Mouse (Mus musculus) T-helper 1 cell (primary cell): ENCODE results near the gene Pcgf1.

Experiments
- in situ Hi-C: fragments of 300-600 bp; cut with MboI, MseI; formaldehyde crosslinking; loops from one replicate; pipeline ENCODE4 v1.15.1; 2025; ENCODE audit warnings: high pct_unique_total_duplicates

Pcgf1 gene

GRCm38 (mm10) chr6:83065995-83066394, 11.7 kb upstream of the Pcgf1 start:
- in situ Hi-C loops, result no loop called here

GRCm38 (mm10) chr6:83066441-83066840, 11.2 kb upstream of the Pcgf1 start:
- in situ Hi-C loops, result no loop called here

- in situ Hi-C loops, result no loop called here
Observed at GRCm38 (mm10) chr6:83068221-83068620, 9.4 kb upstream of the Pcgf1 start.

- in situ Hi-C loops, result no loop called here
Observed at GRCm38 (mm10) chr6:83068706-83069487, 8.8 kb upstream of the Pcgf1 start.

GRCm38 (mm10) chr6:83069488-83070246, 8.0 kb upstream of the Pcgf1 start:
- in situ Hi-C loops, result no loop called here

- in situ Hi-C loops, result no loop called here
Observed at GRCm38 (mm10) chr6:83070247-83070310, 7.6 kb upstream of the Pcgf1 start, which contains the start of gene Tlx2. Tlx2 (minus strand) TSS chr6:83070293.

- in situ Hi-C loops, result no loop called here
Observed at GRCm38 (mm10) chr6:83070311-83071219, 7.1 kb upstream of the Pcgf1 start.

GRCm38 (mm10) chr6:83071220-83071619, 6.4 kb upstream of the Pcgf1 start:
- in situ Hi-C loops, result no loop called here

- in situ Hi-C loops, result no loop called here
Observed at GRCm38 (mm10) chr6:83074979-83075378, 2.7 kb upstream of the Pcgf1 start.

GRCm38 (mm10) chr6:83078324-83078858, 722 bp downstream of the Pcgf1 start:
- in situ Hi-C loops, result no loop called here

- in situ Hi-C loops, result no loop called here
Observed at GRCm38 (mm10) chr6:83080210-83080609, 2.5 kb downstream of the Pcgf1 start.

GRCm38 (mm10) chr6:83083497-83083896, 5.8 kb downstream of the Pcgf1 start:
- in situ Hi-C loops, result no loop called here

- in situ Hi-C loops, result no loop called here
Observed at GRCm38 (mm10) chr6:83084477-83084876, 6.8 kb downstream of the Pcgf1 start.

GRCm38 (mm10) chr6:83086121-83087035, 8.7 kb downstream of the Pcgf1 start, which contains the start of gene Lbx2:
Lbx2 (plus strand) TSS chr6:83086367.
- in situ Hi-C loops, result no loop called here

- in situ Hi-C loops, result no loop called here
Observed at GRCm38 (mm10) chr6:83087205-83087925, 9.7 kb downstream of the Pcgf1 start.

GRCm38 (mm10) chr6:83087926-83088260, 10.2 kb downstream of the Pcgf1 start:
- in situ Hi-C loops, result no loop called here

GRCm38 (mm10) chr6:83092416-83093127, 14.9 kb downstream of the Pcgf1 start:
- in situ Hi-C loops, result no loop called here

- in situ Hi-C loops, result no loop called here
Observed at GRCm38 (mm10) chr6:83095968-83096367, 18.3 kb downstream of the Pcgf1 start.

- in situ Hi-C loops, result no loop called here
Observed at GRCm38 (mm10) chr6:83098411-83098810, 20.7 kb downstream of the Pcgf1 start.

- in situ Hi-C loops, result loop anchor here (5.0 kb wide), 1 partner anchor 179 kb away; no protein-coding TSS in a partner anchor
Observed at GRCm38 (mm10) chr6:83101316-83101687, 23.6 kb downstream of the Pcgf1 start, which contains the start of the genes Ccdc142 and Gm42688. Ccdc142 (plus strand) TSS chr6:83101601. Gm42688 (plus strand) TSS chr6:83101617.
